Mouse (Mus musculus): ENCODE data around the gene Vps54. TPM values are rescaled to one million over a fixed set of nuclear protein-coding genes. Genes with fewer than 3 reads are reported as not detected.
A peak's percentile ranks its signal among the peaks of the same experiment; 100 is the strongest.

The Vps54 gene
- total and polyA plus RNA-seq, 2 experiments from 2014 or later = 5.8 to 45.3 TPM

DNA sequence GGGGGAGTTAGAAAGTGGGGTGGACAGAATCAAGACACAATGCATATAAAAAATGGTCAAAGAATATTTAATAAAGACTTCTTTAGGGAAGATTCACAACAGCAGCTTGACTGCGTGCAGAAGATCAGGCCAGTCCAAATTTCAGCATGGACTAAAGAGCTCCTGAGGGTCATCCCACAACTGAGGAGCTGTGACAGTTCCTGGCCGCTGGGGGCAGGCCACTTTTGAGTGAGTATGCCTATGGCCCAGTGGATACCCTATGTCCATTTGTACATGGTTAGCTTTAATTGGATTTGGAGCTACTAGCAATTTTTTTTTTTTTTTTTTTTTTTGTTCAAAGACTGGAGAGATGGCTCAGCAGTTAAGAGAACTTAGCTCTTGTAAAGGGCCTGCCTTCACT is 87.7 kb downstream of the Vps54 start:
- H3K27me3 ChIP-seq (ENCODE audit: control insufficient read depth, insufficient read depth, low read length) = no peaks in the 10 kb centered on the region
- H3K4me2 ChIP-seq (ENCODE audit: low read depth, low read length) = no peak overlapping the region
- no peak for DNase-seq (ENCODE audit: low spot score)
- H3K27ac ChIP-seq (ENCODE audit: low read depth) = no peak overlapping the region
- no peak overlapping the region for H3K9ac ChIP-seq (replicated peaks; ENCODE audit: low read depth, low read length)
- TF ChIP-seq CTCF (IDR thresholded peaks at IDR 0.05; ENCODE audit: low read depth) = peak; percentile 25; the same call in 1 of the 2 replicates
- TF ChIP-seq EP300 (IDR thresholded peaks at IDR 0.05; ENCODE audit: low read depth) = no peak
- no peak overlapping the region for H3K4me3 ChIP-seq (ENCODE audit: low read depth, low read length)
- WGBS = 60% methylated on average over 2 of the region's 2 CpGs
- ATAC-seq (ENCODE audit: insufficient read depth, low read depth) = no peak; the same call in 1 of the 2 replicates
- H3K9me3 ChIP-seq (replicated peaks; ENCODE audit: control insufficient read depth, low read length) = no peaks in the 10 kb centered on the region
- H3K36me3 ChIP-seq (replicated peaks; ENCODE audit: control insufficient read depth, insufficient read depth, low read length) = peaks cover 73% of the 10 kb centered on the region
- no peaks in the 10 kb centered on the region for H3K4me1 ChIP-seq (ENCODE audit: control insufficient read depth, insufficient read depth)

DNA sequence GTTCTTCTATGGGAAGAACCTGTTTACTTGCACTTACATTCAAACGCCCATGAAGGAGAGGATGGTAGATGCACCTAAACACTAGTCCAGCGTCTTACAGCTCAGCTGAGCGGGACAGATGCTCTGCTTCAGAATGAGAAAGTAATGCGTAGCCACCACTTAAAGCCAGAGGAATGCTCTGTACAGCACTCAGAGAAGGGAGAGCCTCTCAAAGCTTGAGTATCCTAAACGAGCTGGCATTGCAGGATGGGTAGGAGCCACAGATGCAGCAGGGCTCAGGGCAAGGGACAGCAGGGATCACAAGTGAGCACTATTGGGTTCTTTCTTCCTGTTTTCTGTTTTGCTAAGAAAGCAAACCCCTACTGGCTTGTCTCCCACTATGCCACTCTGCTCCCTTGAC is 88.4 kb downstream of the Vps54 start:
- no peak overlapping the region for H3K27ac ChIP-seq (ENCODE audit: low read depth)
- TF ChIP-seq CTCF (IDR thresholded peaks at IDR 0.05; ENCODE audit: low read depth) (no peak), EP300 (IDR thresholded peaks at IDR 0.05; ENCODE audit: low read depth) (no peak)
- DNase-seq (ENCODE audit: low spot score) (no peak), ATAC-seq (ENCODE audit: insufficient read depth, low read depth) (no peak)
- H3K4me1 ChIP-seq (ENCODE audit: control insufficient read depth, insufficient read depth) = no peaks in the 10 kb centered on the region
- H3K9ac ChIP-seq (replicated peaks; ENCODE audit: low read depth, low read length) = no peak overlapping the region
- no peak overlapping the region for H3K4me2 ChIP-seq (ENCODE audit: low read depth, low read length)
- no peaks in the 10 kb centered on the region for H3K27me3 ChIP-seq (ENCODE audit: control insufficient read depth, insufficient read depth, low read length)
- 84% methylated on average over 5 of the region's 5 CpGs for WGBS
- no peak overlapping the region for H3K4me3 ChIP-seq (ENCODE audit: low read depth, low read length)
- peaks cover 73% of the 10 kb centered on the region for H3K36me3 ChIP-seq (replicated peaks; ENCODE audit: control insufficient read depth, insufficient read depth, low read length)
- H3K9me3 ChIP-seq (replicated peaks; ENCODE audit: control insufficient read depth, low read length) = no peaks in the 10 kb centered on the region

- Histone ChIP-seq H3K4me2 (ENCODE audit: low read depth, low read length) (no peak overlapping the region), H3K4me1 (ENCODE audit: control insufficient read depth, insufficient read depth) (no peaks in the 10 kb centered on the region), H3K27me3 (ENCODE audit: control insufficient read depth, insufficient read depth, low read length) (no peaks in the 10 kb centered on the region), H3K27ac (ENCODE audit: low read depth) (no peak overlapping the region), H3K9ac (replicated peaks; ENCODE audit: low read depth, low read length) (no peak overlapping the region), H3K4me3 (ENCODE audit: low read depth, low read length) (no peak overlapping the region), H3K9me3 (replicated peaks; ENCODE audit: control insufficient read depth, low read length) (no peaks in the 10 kb centered on the region), H3K36me3 (replicated peaks; ENCODE audit: control insufficient read depth, insufficient read depth, low read length) (peaks cover 79% of the 10 kb centered on the region)
- DNase-seq (ENCODE audit: low spot score) (no peak), ATAC-seq (ENCODE audit: insufficient read depth, low read depth) (no peak)
- no peak for TF ChIP-seq EP300 (IDR thresholded peaks at IDR 0.05; ENCODE audit: low read depth)
- TF ChIP-seq CTCF (IDR thresholded peaks at IDR 0.05; ENCODE audit: low read depth) = no peak
- WGBS = 69% methylated on average over 5 of the region's 5 CpGs
Observed at GRCm38 (mm10) chr11:21328141-21328540, 89.1 kb downstream of the Vps54 start.

- DNase-seq (ENCODE audit: low spot score) (no peak), ATAC-seq (ENCODE audit: insufficient read depth, low read depth) (no peak)
- Histone ChIP-seq H3K27me3 (ENCODE audit: control insufficient read depth, insufficient read depth, low read length) (no peaks in the 10 kb centered on the region), H3K4me2 (ENCODE audit: low read depth, low read length) (no peak overlapping the region), H3K4me3 (ENCODE audit: low read depth, low read length) (no peak overlapping the region), H3K36me3 (replicated peaks; ENCODE audit: control insufficient read depth, insufficient read depth, low read length) (peaks cover 63% of the 10 kb centered on the region), H3K9me3 (replicated peaks; ENCODE audit: control insufficient read depth, low read length) (no peaks in the 10 kb centered on the region), H3K27ac (ENCODE audit: low read depth) (no peak overlapping the region), H3K4me1 (ENCODE audit: control insufficient read depth, insufficient read depth) (no peaks in the 10 kb centered on the region), H3K9ac (replicated peaks; ENCODE audit: low read depth, low read length) (no peak overlapping the region)
- 96% methylated on average over 5 of the region's 5 CpGs for WGBS
- TF ChIP-seq EP300 (IDR thresholded peaks at IDR 0.05; ENCODE audit: low read depth) (no peak), CTCF (IDR thresholded peaks at IDR 0.05; ENCODE audit: low read depth) (no peak)
Observed at GRCm38 (mm10) chr11:21332639-21333295, 93.7 kb downstream of the Vps54 start.

- ATAC-seq (ENCODE audit: insufficient read depth, low read depth) (no peak), DNase-seq (ENCODE audit: low spot score) (no peak)
- 84% methylated on average over 1 of the region's 1 CpGs for WGBS
- Histone ChIP-seq H3K4me1 (ENCODE audit: control insufficient read depth, insufficient read depth) (no peaks in the 10 kb centered on the region), H3K36me3 (replicated peaks; ENCODE audit: control insufficient read depth, insufficient read depth, low read length) (peaks cover 34% of the 10 kb centered on the region), H3K9ac (replicated peaks; ENCODE audit: low read depth, low read length) (no peak overlapping the region), H3K4me3 (ENCODE audit: low read depth, low read length) (no peak overlapping the region), H3K4me2 (ENCODE audit: low read depth, low read length) (no peak overlapping the region), H3K27me3 (ENCODE audit: control insufficient read depth, insufficient read depth, low read length) (no peaks in the 10 kb centered on the region), H3K27ac (ENCODE audit: low read depth) (no peak overlapping the region), H3K9me3 (replicated peaks; ENCODE audit: control insufficient read depth, low read length) (no peaks in the 10 kb centered on the region)
- TF ChIP-seq EP300 (IDR thresholded peaks at IDR 0.05; ENCODE audit: low read depth) (no peak), CTCF (IDR thresholded peaks at IDR 0.05; ENCODE audit: low read depth) (no peak)
Observed at GRCm38 (mm10) chr11:21337855-21338254, 98.8 kb downstream of the Vps54 start.

DNA sequence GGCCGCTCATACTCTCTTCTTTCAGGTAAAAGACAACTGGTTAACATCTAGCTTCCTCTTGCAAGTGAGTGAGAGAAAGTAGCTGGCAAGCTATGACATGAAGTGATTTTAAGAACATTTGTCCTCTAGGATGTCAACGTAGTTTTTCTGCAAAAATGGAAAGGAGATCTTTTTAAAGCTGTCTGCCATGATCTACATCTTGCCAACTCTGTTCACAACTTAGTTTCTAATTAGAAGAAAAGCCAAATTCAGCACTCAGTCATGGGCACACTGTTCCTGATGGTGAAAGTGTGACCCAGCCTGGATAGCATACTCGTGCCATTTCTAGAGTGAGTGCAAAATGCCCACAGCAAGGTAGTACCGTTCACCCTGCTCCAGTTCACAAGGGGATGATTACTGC is 100.0 kb downstream of the Vps54 start:
- TF ChIP-seq CTCF (IDR thresholded peaks at IDR 0.05; ENCODE audit: low read depth) = no peak
- no peak for TF ChIP-seq EP300 (IDR thresholded peaks at IDR 0.05; ENCODE audit: low read depth)
- Histone ChIP-seq H3K4me3 (ENCODE audit: low read depth, low read length) (no peak overlapping the region), H3K27ac (ENCODE audit: low read depth) (no peak overlapping the region), H3K9me3 (replicated peaks; ENCODE audit: control insufficient read depth, low read length) (no peaks in the 10 kb centered on the region), H3K36me3 (replicated peaks; ENCODE audit: control insufficient read depth, insufficient read depth, low read length) (peaks cover 32% of the 10 kb centered on the region), H3K4me2 (ENCODE audit: low read depth, low read length) (no peak overlapping the region), H3K4me1 (ENCODE audit: control insufficient read depth, insufficient read depth) (no peaks in the 10 kb centered on the region), H3K9ac (replicated peaks; ENCODE audit: low read depth, low read length) (no peak overlapping the region), H3K27me3 (ENCODE audit: control insufficient read depth, insufficient read depth, low read length) (no peaks in the 10 kb centered on the region)
- DNase-seq (ENCODE audit: low spot score) = no peak
- ATAC-seq (ENCODE audit: insufficient read depth, low read depth) = no peak
- WGBS = 86% methylated on average over 4 of the region's 4 CpGs

Measured in heart, postnatal 0 days (tissue).